Mouse (Mus musculus): Measurements from ENCODE around the gene Fam71f2.

DNA sequence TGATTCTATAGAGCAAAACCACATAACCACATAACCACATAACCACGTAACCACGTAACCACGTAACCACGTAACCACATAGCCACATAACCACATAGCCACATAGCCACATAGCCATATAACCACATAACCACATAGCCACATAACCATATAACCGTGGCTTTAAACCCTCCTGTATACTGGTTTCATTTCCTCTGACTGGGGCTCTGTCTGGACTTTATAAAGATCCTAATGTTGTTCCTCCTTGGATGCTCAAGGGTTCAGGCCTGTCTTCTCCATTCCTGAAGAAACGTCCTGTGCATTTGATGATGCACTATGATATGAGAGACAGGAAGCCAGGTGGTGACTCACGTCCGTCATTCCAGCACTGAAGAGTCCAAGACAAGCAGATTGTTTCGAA lies 47.6 kb downstream of the Fam71f2 start:
- TF ChIP-seq EP300 (IDR thresholded peaks at IDR 0.05; ENCODE audit: insufficient read depth, low read depth, low read length) (no peak), POLR2A (IDR thresholded peaks at IDR 0.05; ENCODE audit: insufficient read depth, low read length) (no peak)
